Mouse (Mus musculus): ENCODE measurements around the gene Psmb5. TPM values are rescaled to one million over a fixed set of nuclear protein-coding genes. Genes with fewer than 3 reads are reported as not detected.
"Not testable (repeated sequence)": the region's sequence is repeated elsewhere in the genome, so short reads cannot be mapped to it uniquely, and the experiment has no call there.

Psmb5 gene
- polyA plus RNA-seq, 1 experiment: not detected

GRCm38 (mm10) chr14:54623334-54623733, 5.5 kb upstream of the Psmb5 start:
- Histone ChIP-seq H3K4me1 (ENCODE audit: control insufficient read depth, insufficient read depth, low read length) (0 out of 2 replicates have a peak, but pooled peaks cover 3% of the 10 kb centered on the region), H3K27ac (ENCODE audit: insufficient read depth, low read depth, low read length) (no peak overlapping the region), H3K4me3 (ENCODE audit: insufficient read depth, low read depth, low read length) (no peak overlapping the region)
- no peak for TF ChIP-seq POLR2A (IDR thresholded peaks at IDR 0.05; ENCODE audit: insufficient read depth, low read depth, low read length)
- WGBS: 85% methylated on average over 6 of the region's 6 CpGs

DNA sequence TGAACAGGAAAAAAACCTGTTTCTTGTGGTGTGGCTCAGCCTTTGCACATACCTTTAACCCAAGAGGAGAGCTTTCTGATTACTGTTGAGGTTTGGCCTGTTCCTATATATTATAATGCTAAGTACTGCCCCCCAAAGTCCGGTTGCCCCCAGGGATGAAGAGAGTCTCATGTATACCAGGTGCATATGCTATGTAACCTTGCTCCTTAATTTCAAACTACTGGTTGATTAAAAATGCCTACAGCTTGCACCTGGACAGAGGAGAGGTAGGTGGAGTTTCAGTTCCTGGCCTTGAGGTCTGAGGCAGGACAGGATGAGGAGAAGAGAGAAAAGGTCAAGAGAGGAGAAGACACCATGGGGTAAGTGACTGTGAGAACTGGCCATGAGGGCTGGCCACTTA, 3.3 kb upstream of the Psmb5 start, which contains the start of gene Psmb11:
Gene Psmb11, plus strand, starts transcription at position 301 of the 400 bp plus-strand sequence.
- H3K27ac ChIP-seq (ENCODE audit: insufficient read depth, low read depth, low read length): no peak within 1 kb of the TSS
- peaks cover 7% of the 10 kb centered on the region for H3K4me1 ChIP-seq (ENCODE audit: control insufficient read depth, insufficient read depth, low read length)
- TF ChIP-seq POLR2A (IDR thresholded peaks at IDR 0.05; ENCODE audit: insufficient read depth, low read depth, low read length): no peak
- no peak for TF ChIP-seq CTCF (IDR thresholded peaks at IDR 0.05; ENCODE audit: insufficient read depth, low read depth, low read length)
- WGBS: 85% methylated on average over 1 of the region's 1 CpGs
- H3K4me3 ChIP-seq (ENCODE audit: insufficient read depth, low read depth, low read length): no peak within 1 kb of the TSS

- under 1% methylated on average over 38 of the region's 38 CpGs for WGBS
Measured at GRCm38 (mm10) chr14:54617152-54617896, 498 bp downstream of the Psmb5 start.

DNA sequence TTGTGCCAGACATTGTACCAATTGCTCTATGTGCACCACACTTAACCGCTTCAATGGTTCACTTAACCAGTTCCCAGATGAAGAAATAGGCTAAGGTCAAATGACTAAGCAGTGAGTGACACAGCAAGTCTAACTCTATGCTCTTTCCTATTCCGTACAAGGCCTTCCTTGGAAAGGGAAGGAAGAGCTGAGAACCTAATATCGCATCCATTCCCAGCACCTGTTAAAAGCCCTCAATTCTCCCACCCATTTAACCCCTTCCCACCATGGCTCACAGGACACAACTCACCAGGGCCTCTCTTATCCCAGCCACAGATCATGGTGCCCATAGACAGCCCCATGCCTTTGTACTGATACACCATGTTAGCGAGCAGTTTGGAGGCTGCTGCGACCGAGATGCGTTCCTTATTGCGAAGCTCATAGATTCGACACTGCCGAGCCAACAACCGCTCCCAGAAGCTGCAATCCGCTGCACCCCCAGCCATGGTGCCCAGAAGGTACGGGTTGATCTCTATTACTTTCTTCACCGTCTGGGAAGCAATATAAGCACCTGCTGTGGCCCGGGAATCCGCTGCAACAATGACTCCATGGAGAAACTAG, 1.5 kb downstream of the Psmb5 start:
- no peak overlapping the region for H3K27ac ChIP-seq (ENCODE audit: insufficient read depth, low read depth, low read length)
- TF ChIP-seq CTCF (IDR thresholded peaks at IDR 0.05; ENCODE audit: insufficient read depth, low read depth, low read length): no peak
- WGBS: 89% methylated on average over 16 of the region's 16 CpGs
- H3K4me3 ChIP-seq (ENCODE audit: insufficient read depth, low read depth, low read length): no peak overlapping the region
- H3K4me1 ChIP-seq (ENCODE audit: control insufficient read depth, insufficient read depth, low read length): peaks cover 4% of the 10 kb centered on the region

More at GRCm38 (mm10) chr14:54617152-54617896, 498 bp downstream of the Psmb5 start:
- Histone ChIP-seq H3K27ac (ENCODE audit: insufficient read depth, low read depth, low read length) (0 out of 2 replicates have a peak overlapping the region, but pooled peaks have one; percentile 7), H3K4me1 (ENCODE audit: control insufficient read depth, insufficient read depth, low read length) (peaks cover 4% of the 10 kb centered on the region), H3K4me3 (ENCODE audit: insufficient read depth, low read depth, low read length) (peak overlapping the region; percentile 87)
- TF ChIP-seq POLR2A (IDR thresholded peaks at IDR 0.05; ENCODE audit: insufficient read depth, low read depth, low read length) (peak; percentile 49; the same call in 1 of the 2 replicates), CTCF (IDR thresholded peaks at IDR 0.05; ENCODE audit: insufficient read depth, low read depth, low read length) (no peak)

DNA sequence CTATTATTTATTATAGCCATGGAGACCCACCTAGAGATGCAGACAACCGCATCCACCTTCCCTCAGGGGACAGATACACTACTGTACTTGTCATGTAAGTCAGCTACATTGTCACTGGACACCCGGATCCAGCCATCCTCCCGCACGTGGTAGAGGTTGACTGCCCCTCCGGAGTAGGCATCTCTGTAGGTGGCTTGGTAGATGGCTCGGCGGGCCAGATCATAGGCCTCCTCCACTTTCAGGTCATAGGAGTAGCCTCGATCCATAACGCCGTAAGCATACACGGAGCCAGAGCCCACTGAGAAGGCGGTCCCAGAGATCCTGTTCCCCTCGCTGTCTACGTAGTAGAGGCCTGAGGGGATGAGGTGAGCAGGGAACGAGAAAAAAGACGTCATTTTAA, 3.7 kb downstream of the Psmb5 start:
- not testable (repeated sequence) for H3K4me1 ChIP-seq (ENCODE audit: control insufficient read depth, insufficient read depth, low read length); H3K4me3 ChIP-seq (ENCODE audit: insufficient read depth, low read depth, low read length); H3K27ac ChIP-seq (ENCODE audit: insufficient read depth, low read depth, low read length)
- WGBS: 91% methylated on average over 16 of the region's 16 CpGs

DNA sequence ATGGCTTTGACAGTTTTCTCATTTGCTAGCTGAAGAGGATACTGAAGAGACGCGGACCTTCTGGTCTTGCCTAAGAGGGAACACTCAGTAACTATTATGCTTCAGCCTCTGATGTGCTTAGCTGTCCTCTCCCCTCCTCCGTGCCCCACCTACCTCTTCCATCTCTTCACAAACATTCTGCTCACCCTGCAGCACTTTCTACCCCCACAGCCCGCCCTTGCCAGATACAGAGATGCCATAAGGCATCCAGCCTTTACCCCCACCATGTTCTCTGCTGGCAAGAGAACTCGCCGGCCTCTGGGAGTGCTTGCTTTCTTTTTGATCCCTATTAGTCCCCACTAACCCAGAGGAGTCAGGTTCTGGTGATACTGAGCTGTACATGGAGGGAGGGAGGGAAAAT, 7.2 kb downstream of the Psmb5 start:
- peaks cover 6% of the 10 kb centered on the region for H3K4me1 ChIP-seq (ENCODE audit: control insufficient read depth, insufficient read depth, low read length)
- no peak for TF ChIP-seq POLR2A (IDR thresholded peaks at IDR 0.05; ENCODE audit: insufficient read depth, low read depth, low read length)
- no peak for TF ChIP-seq CTCF (IDR thresholded peaks at IDR 0.05; ENCODE audit: insufficient read depth, low read depth, low read length)
- no peak overlapping the region for H3K4me3 ChIP-seq (ENCODE audit: insufficient read depth, low read depth, low read length)
- WGBS: 53% methylated on average over 6 of the region's 6 CpGs
- peak overlapping the region; percentile 26; the same call in 1 of the 2 replicates for H3K27ac ChIP-seq (ENCODE audit: insufficient read depth, low read depth, low read length)

DNA sequence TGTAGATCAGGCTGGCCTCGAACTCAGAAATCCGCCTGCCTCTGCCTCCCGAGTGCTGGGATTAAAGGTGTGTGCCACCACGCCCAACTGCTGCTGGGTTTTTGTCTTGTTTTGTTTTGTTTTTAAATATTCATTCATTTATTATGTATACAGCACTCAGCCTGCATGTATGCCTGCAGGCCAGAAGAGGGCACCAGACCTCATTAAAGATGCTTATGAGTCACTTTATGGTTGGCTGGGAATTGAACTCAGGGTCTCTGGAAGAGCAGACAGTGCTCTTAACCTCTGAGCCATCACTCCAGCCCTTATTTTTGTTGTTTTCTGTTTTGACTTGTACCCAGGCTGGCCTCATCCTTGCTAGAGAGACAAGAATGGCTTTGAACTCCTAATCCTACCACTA, 7.9 kb downstream of the Psmb5 start:
- H3K4me3 ChIP-seq (ENCODE audit: insufficient read depth, low read depth, low read length): no peak overlapping the region
- H3K4me1 ChIP-seq (ENCODE audit: control insufficient read depth, insufficient read depth, low read length): peaks cover 6% of the 10 kb centered on the region
- TF ChIP-seq POLR2A (IDR thresholded peaks at IDR 0.05; ENCODE audit: insufficient read depth, low read depth, low read length) (no peak), CTCF (IDR thresholded peaks at IDR 0.05; ENCODE audit: insufficient read depth, low read depth, low read length) (no peak)
- WGBS: 58% methylated on average over 4 of the region's 4 CpGs
- H3K27ac ChIP-seq (ENCODE audit: insufficient read depth, low read depth, low read length): 0 out of 2 replicates have a peak overlapping the region, but pooled peaks have one; percentile 26

DNA sequence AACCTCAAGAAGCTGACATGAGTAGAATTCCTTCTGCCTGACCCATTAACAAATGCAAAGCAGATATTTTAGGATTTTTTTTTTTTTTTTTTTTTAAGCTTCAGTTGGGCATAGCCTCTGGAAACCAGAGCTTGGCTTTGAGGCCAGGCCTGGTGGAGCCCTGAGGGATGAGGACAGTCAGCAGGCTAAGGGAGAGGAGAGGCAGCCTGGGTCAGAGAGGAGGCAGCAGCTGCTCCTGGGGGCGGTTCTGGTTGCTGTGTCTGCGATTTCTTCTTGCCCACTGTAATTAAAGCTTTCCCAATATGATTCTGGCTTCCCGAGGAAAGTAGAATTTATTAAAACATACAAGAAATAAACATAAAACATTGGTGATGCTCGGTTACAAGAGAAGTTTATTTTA, 8.6 kb downstream of the Psmb5 start:
- TF ChIP-seq CTCF (IDR thresholded peaks at IDR 0.05; ENCODE audit: insufficient read depth, low read depth, low read length) (no peak), POLR2A (IDR thresholded peaks at IDR 0.05; ENCODE audit: insufficient read depth, low read depth, low read length) (no peak)
- H3K4me3 ChIP-seq (ENCODE audit: insufficient read depth, low read depth, low read length): no peak overlapping the region
- peaks cover 6% of the 10 kb centered on the region for H3K4me1 ChIP-seq (ENCODE audit: control insufficient read depth, insufficient read depth, low read length)
- WGBS: 22% methylated on average over 4 of the region's 4 CpGs
- no peak overlapping the region; the same call in 1 of the 2 replicates for H3K27ac ChIP-seq (ENCODE audit: insufficient read depth, low read depth, low read length)

GRCm38 (mm10) chr14:54607226-54607625, 10.6 kb downstream of the Psmb5 start:
- Histone ChIP-seq H3K4me3 (ENCODE audit: insufficient read depth, low read depth, low read length) (no peak overlapping the region), H3K4me1 (ENCODE audit: control insufficient read depth, insufficient read depth, low read length) (peaks cover 8% of the 10 kb centered on the region), H3K27ac (ENCODE audit: insufficient read depth, low read depth, low read length) (no peak overlapping the region)
- TF ChIP-seq POLR2A (IDR thresholded peaks at IDR 0.05; ENCODE audit: insufficient read depth, low read depth, low read length): no peak
- TF ChIP-seq CTCF (IDR thresholded peaks at IDR 0.05; ENCODE audit: insufficient read depth, low read depth, low read length): no peak
- 67% methylated on average over 8 of the region's 8 CpGs for WGBS

Data from olfactory bulb, adult 2 months (tissue).